Mouse (Mus musculus): Measurements from ENCODE around the gene Plcl2.

DNA sequence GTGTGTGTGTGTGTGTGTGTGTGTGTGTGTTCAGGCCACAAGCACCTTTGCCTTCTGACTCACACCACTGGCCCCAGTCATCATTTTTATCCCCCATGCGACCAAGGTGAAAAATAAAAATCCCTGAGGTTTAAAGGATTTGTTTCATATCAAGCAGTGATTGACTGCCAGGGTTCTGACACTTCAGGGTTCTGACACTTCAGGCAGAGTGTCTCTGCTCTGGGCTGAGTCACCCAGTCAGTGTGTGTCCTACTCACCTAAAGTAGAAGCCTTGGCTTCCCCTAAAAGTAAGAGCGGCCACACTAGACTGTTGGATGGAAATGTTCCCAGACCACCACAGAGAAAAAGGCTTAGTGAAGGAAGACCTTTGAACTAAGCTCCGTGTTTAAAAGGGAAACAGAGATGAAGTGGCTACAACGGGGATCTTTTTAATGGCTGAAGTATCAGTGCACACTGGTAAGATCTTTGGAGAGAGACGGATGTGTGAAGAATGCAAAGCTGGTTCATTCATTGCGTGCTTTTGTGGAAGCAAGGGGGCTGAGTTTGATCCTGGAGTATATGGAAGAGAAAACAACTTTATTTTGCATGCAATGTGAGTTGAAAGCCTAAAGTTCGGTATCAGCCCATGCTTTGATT lies 11.0 kb upstream of the Plcl2 start:
- TF ChIP-seq CTCF (IDR thresholded peaks at IDR 0.05; ENCODE audit: control insufficient read depth, insufficient read depth, insufficient read length) (no peak), CEBPB (IDR thresholded peaks at IDR 0.05; ENCODE audit: low read depth) (no peak), USF1 (IDR thresholded peaks at IDR 0.05; ENCODE audit: low read depth) (no peak)

Data from C2C12 (cell line).